Mouse (Mus musculus) adrenal gland, postnatal 14 days (tissue): Measurements from ENCODE around the gene Atp6v0a4. TPM values are rescaled to one million over a fixed set of nuclear protein-coding genes. Genes with fewer than 3 reads are reported as not detected.

Experiments used
- DNase-seq: peaks from one replicate; pipeline ENCODE4 v3.0.0; 2021; ENCODE audit warnings: mixed read lengths
- long read RNA-seq, 2 experiments: library from polyadenylated mRNA; stranded (forward); transcript quantifications; one replicate each; pipeline ENCODE4 v2.0.0; 2021
- total RNA-seq: library from RNA; stranded (reverse); gene quantifications from 2 replicates; pipeline ENCODE4 v1.2.3, GENCODE M21; 2021

Atp6v0a4 gene
- 4.1 TPM in 2 replicates for total RNA-seq
- long read RNA-seq, experiment 1 = 0 reads
- long read RNA-seq, experiment 2, partial matches to known transcripts = 0 of 1 reads
- long read RNA-seq, experiment 2, other reads (novel, unspliced or antisense) = 1 of 1 reads

DNA sequence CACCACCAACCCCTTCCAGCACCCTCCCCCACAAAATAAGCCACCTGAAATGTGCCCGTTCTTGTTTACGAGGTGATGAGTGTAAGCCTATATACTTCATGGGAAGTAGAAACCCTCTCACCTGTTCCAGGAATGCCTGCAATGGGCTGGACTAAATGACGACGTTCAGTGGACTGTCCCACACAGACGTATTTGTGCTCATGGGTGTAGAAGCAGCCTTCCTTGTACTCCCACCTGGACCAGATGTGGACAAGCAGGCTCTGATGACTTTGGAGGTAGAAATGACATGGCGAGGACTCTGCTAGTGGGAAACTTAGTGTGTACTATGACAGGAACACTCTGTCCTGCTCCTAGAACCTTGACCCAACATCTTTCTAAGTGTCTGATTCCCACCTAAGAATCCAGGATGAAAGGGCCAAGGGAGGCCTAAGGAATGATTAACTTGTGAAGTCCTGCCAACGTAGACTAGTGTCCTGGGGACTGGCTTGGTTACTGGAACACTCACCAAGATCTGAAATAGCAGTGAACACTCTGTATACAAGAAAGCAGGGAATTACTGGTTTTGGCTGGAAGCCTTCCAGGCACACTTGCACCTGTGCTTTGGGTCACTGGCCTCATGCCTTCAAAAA lies at the start of gene Atp6v0a4:
TSS of gene Atp6v0a4 (minus strand) at position 380 of the 629 bp plus-strand sequence.
- no peak for DNase-seq

DNA sequence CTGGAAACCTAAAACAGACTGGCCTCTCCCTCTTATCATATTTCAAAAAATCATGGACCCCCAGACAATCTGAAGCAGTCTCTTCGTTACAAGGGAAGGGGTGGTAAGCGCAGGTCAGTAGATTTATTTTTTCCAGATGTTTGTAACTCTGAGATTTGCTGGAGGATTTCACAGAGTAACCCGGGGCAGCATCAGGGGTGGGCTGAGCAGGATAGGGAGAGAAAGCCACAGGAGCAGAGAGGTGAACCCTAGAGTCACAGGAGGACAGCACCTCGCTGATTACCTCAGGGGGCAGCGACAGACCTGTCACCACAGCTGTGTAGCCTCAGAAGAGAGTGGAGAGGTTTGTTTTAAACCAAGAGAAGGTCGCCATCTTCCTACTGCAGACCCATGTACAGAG lies 41.0 kb upstream of the Atp6v0a4 start:
- no peak for DNase-seq

DNA sequence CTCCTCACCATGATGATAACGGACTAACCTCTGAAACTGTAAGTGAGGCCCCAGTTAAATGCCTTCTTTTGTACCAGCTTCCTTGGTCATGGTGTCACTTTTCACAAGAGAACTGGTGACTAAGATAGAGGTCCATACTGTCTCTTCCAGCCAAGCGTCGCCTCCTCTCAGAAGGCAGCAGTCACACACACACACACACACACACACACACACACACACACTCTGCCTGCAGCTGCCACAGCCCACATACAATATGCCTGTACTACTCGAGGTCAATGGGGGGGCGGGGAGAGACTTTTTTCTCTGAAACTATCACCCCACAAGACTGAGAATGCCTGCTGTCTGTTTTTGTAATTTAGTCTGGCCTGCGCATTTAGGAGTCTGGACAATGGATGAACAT lies 40.3 kb upstream of the Atp6v0a4 start:
- DNase-seq = no peak

DNA sequence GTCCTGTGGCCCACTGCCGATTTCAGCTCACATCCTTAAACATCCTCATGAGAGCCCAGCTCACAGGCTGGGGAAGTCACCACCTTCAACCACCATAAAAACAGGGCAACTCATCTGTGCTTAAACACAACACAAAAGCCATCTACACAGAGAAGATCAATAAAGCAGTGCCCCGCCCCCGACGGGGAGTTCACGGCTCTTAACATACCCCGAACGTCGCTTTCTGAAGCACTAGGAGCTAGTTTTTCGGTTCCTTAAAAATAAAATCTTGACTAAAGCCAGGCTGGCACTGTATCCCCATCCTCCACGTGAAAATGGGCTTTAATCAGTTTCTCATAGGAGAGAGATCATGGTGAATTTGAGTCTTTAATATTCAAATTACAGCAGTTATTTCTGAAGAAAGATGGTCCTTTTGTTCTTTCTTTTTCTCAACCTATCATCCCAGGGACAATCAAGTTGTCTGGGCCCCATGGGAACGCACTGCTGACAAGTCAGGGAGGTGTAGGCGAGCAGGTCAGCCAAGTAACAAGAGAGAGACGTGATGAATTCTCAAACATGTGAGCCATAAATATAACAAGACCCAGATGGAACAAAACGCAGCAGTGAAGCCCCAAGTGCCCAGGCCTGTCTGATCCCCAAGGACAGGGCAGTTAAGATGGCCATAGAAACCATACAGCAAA lies 38.6 kb upstream of the Atp6v0a4 start:
- no peak for DNase-seq

DNA sequence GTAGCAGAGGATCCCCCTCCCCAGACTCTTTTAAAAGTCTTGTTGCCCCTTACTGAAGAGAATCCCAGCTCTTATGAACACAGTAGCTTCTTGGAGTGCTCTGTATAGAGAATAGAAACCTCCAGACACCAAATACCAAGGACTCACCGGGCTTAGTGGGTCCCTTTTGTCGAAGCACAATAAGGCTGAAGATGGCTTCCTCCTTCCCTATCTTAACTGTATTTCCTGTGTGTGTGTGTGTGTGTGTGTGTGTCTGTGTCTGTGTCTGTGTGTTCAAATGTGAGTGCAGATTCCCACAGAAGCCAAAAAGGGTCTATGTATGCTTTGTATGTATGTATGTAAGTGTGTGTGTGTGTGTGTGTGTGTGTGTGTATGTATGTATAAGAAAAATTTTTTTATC lies 36.2 kb upstream of the Atp6v0a4 start:
- no peak for DNase-seq

DNA sequence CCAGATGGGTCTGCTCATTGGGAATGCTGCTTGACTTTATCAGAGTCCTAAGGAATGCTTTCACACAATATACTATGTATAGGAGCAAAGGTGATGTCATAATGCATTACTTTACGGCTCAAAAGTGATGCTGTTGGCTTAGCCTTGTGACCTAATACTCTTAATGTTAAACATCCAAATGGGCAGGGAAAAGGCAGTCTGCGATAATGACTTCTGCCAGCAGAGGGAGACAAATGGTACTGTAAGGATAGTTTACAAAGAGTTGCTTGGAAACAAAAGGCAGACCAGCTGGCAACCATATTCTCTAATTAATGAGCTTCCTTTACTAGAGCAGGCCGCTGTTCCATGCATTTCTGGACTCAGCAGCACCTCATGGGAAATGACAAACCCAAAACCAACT lies 35.7 kb upstream of the Atp6v0a4 start:
- DNase-seq = peak; percentile 88

DNA sequence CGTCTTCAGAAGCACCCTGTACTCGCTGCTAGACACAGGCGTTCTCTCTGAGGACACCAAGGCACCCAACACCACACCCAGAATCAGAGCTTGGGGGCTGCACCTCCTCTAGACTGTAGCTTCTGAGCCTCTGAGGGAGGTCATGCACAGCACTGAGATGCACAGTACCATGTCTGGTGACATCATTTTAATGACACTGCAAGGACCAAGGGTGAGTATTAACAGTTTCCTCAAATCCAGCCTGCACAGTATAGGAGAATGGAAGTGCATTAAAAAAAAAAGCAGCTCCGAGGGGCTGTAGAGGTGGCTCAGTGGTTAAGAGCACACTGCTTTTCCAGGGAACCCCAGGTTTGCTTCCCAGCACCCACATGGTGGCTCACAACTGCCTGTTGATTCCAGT lies 35.2 kb upstream of the Atp6v0a4 start:
- no peak for DNase-seq

DNA sequence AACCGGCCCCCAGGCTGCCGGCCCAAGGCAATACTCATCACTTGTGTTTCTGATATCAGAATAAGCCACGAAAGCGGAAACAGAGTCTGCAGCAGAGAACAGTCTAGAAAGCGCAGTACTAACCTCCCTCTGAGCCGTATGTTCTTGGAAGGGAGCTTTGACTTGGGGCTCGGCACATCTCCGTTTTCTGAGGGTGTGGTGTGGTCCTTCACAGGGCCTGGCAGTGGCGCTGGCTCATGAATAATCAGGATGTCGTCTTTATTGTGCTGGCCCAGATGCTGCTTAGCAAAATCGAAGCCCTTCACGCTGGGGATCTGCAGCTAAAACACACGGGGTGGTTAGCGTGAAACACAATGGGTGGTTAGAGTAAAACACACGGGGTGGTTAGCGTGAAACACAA lies 33.5 kb upstream of the Atp6v0a4 start:
- DNase-seq = no peak

DNA sequence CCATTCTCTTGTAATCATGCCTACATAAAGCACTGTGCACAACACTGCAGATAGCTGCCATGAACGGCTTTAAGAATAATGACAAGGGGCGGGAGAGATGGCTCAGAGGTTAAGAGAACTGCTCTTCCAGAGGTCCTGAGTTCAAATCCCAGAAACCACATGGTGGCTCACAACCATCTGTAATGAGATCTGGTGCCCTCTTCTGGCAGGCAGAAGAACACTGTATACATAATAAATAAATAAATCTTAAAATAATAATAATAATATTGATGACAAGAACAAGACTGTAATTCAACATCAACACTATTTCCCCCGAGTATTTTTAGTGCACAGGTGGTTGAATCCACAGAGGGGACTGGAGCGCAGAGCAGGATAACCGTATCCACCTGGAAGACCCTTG lies 31.8 kb upstream of the Atp6v0a4 start:
- DNase-seq = no peak

DNA sequence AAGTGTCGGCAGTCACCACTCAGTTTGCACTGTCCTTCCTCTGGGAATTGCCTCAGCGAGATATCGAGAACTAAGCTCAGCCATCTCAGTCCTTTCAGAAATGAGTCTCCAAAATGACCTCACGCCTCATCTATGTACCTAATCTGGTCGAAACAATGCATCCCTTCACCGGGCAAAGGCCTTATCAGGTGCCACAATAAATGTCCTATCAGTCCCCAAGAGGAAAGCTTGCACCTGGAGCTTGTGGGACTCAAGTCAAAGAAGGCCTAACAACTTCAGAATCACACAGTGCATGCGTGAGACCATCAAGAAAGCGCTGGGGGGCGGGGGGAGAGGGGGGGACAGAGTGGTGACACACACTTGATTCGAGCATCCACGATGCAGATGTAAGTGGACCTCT lies 27.9 kb upstream of the Atp6v0a4 start:
- no peak for DNase-seq

DNA sequence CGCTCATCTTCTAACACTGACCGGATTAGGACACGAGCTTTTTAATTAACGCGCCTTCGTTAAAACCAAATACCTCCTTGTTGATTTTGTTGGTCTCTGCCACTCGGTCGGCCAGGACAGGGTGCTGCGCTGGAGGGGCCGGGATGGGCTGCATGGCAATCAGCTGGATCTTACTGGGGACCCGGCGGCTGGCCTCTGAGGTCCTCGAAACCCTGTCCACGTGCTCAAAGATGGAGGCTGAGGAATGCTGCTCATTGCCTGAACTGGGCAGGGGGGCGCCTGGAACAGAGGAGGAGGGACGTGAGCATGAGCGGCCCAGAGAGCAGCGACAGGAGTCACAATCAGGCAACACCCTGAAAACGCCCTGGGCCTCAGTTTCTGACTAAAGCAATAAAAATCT lies 25.1 kb upstream of the Atp6v0a4 start:
- no peak for DNase-seq

DNA sequence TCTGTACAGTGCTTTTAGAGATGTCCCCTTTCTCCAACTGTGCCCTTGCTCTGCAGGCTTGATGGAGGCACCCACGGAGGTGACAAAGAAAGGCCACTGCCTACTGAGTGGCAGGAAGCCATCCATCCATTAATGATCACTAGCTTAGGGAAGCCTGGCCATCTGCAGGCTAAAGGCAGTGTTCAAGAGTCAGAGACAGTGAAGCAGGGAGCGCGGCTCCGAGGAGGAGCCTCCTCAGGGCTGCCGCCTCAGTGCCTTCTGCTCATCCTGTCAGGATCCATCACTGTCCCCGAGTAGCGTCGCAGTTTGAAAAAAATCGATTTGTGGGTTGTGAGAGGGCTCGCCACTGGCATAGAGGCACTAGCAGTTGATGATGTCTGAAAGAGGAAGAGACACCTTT lies 24.2 kb upstream of the Atp6v0a4 start:
- no peak for DNase-seq

DNA sequence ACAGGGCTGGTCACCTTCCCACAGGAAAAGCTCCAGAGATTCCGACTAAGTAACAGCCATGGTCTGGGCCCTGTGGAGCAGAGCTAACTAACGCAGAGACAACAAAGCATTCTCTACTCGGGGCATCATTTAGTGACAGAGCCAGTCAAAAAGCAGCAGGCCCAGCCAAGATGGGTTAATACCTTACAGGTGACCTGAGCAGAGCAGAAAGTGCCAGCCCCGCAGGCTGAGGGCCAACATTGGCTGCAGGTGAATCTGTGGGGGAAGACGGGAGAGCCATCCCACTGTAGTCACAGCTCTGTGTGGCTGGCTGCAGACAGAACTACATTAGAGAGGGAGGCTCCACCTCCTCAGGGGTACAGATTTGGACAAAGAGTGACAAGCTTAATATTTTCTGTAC lies 22.9 kb upstream of the Atp6v0a4 start:
- no peak for DNase-seq

DNA sequence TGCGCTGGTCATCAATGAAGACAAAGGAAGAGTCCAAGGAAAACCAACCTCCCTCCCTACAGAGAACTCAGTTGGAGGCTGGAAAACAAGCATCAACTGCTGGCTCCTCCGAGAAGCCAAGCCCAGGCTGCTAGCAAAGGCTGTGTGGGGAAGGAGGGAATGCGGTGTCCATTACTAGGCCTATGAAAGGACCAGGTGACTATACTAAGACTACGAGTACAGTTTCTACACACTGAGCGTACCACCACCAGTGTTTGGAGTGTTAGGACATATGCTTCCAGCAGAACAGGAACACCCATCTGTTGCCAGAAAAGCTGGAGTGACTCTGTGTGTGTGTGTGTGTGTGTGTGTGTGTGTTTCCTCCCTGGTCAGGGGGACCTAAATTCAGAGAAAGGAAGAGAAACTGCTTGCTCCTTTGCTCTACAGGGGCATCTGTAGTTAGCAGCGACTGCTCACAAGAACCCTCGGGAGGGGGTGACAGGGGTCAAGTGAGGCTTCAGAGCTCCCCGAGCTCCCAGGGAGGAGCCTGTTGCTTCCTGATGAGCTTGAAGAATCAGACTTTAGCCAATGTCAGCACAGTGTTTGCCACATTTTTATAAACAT lies 21.2 kb upstream of the Atp6v0a4 start:
- DNase-seq = no peak

DNA sequence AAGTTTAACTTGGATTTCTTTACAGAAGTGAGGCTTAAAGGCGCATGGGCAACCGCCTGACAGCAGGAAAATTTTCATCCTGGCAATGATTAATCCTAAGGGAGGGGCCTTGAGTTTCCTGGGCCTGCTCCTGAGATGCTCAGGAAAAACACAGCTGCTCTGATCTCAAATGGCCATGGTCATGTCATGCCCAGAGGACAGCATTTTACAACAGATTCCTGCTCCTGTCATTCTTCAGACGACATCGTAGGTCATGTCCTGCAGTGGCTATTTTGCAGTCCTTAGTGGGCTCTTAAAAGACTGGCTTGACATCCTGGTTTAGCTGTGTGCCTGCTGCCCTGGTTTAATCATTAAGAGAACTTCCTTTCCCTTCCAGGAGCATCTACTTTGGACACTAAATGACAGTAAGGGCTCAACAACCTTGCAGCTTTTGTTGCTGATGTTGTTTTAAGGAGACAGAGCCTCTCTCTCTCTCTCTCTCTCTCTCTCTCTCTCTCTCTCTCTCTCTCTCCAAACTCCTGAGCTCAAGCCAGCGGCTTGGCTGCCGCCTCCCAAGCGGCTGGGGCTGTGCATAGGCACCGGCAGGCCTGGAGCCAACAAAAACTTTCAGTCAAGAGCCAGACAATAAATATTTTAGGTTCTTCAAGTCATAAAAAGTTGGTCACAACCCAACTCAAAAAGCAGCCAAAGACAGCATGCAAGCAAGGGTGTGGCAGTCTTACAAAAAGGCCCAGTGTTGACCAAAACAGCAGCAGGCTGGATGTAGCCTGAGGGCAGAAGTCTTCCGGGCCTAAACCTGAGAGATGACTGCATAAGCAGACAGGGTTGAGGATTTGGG lies 20.0 kb upstream of the Atp6v0a4 start:
- peak; percentile 73 for DNase-seq

DNA sequence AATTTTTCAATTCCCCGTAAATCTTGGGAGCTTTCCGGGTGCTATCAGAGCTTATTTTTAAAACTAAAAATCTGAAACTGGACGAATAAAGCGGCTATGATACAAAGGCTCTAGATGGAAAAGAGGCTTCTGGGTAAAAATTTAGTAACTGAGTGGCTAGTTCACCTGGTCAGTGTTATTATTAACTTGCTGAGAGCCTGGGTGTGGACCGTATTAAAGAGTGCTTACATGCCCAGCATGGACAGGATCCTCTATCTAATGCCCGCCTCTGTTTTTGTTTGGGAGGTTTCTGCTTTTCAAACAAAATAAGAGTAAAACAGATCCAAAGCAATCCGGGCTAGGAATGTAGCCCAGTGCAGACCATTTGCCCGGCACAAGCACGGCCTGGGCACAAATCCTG lies 16.0 kb upstream of the Atp6v0a4 start:
- no peak for DNase-seq

DNA sequence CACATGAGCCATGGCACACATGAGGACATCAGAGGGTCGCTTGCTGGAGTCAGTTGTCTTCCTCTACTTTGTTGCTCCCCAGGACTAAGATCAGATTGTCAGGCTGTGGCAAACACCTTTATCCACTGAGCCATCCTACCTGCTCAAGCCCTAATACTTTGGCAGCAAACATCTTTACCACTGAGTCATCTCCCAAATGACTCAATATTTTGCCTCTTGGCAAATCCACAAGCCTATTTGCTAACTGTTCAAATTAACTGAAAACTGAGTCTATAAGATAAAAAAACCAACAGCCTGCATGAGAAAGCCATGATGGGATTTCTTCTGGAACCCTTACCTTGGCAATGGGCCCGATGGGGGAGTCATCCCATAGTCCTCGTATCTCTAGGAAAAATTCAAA lies 14.7 kb upstream of the Atp6v0a4 start:
- no peak for DNase-seq

DNA sequence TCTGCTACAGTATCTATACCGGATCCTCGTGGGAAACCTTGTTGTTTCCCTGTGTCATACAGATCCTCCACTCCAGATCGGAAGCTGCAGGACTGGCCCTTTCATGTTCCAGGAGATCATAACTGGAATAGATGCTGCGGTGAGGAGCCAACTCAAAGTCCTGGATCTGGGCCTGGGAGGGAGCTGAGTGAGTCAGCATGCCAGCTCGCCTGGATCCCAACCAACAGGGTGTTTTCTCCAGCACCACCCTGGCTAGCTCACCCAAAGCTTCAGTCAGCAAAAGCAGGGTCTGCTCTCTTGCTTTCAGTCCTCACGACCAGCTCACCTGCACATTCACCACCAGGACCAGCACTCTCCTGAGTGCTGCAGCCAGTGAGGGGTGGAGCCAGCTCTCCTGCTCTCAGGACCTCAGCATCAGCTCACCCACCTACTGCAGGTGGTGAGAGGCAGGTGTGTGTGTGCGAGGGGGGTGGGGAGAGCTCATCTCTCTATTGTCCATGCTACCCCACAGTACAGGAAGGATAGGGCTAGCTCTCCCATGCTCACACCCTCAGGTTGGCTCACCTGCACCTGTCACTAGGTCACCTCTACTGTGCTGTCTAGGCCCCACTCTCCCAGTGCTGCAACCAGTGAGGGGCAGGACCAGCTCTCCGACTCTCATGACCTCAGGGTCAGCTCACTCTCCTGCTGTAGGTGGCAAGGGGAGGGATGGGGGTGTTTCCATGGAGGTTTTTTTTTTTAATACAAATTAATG lies 10.6 kb upstream of the Atp6v0a4 start:
- DNase-seq = peak; percentile 59

DNA sequence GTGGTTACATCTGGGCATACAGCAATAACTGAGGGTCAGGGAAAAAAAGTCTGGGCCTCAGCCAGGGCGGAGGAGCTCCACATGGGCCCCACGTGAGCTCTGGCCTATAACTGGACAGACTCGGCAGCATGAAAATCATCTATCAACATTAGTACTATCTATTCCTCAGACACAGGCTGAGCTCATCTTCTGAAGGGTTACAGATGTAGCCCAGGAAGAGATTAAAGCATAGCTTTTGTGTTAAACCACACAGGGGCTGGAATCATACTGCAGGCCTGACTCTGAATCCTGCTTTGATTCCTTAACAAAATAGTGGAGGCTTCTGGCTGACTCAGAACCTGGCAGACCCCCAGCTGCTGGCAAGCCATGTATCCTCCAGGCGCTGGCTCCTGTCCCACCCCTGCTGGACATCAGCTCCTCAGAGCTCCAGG lies 7.4 kb upstream of the Atp6v0a4 start:
- DNase-seq = peak; percentile 89

DNA sequence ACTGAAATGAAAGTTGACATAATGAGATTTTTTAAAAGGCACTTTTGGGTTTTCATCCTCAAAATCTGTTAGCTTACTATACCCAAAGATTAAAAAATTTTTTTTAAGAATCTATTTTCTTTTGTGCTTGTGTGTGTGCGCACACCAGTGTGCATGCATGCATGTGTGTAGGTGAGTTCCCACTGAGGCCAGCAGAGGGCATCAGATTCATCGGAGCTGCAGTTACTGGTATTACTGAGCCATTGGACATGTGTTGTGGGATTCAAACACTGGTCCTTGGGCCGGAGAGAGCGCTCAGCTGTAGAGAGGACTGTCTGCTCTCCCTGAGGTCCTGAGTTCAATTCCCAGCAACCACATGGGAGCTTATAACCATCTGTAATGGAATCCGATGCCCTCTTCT lies 5.5 kb upstream of the Atp6v0a4 start:
- DNase-seq = no peak

DNA sequence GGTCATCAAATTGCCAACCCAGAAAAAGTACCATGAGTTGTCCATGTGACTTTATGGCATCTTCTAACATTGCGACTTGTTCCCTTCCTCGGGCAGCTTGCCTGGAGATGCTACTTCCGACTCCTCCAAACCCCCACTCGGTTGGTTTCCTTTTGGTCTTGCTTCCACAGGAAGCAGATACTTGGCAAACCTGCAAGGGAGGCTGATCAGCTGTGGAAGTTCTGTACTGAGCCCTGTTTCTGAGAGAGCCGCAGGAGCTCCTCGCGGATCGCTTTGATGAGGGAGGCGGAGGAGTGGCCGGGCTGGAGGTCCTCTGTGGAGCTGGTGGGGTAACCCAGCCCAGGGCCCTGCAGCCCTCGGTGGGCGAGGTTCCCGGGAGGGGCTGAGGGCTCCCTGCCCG lies 3.7 kb upstream of the Atp6v0a4 start:
- no peak for DNase-seq

DNA sequence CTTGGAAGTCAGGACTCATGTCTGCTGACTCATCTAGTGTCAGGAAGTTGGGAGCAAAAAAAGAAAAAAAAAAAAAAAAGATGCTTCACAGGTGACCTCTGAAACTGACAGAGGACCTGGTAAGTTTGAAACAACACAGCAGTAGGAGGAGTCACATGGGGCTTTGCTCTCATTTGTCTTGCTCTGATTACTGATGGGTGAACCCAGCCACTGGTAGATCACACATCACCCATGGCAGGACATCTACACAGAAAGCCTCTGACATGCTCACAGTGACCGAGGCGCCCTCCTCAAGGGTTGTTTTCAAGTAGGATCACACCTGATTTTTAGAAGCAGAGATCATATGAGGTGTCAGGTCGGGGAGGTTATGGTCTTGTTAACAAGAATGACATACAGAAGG lies 1.1 kb upstream of the Atp6v0a4 start:
- DNase-seq = no peak
